Comparison of ENCODE assay signal across 8 mouse cellular contexts in the genomic region with DNA sequence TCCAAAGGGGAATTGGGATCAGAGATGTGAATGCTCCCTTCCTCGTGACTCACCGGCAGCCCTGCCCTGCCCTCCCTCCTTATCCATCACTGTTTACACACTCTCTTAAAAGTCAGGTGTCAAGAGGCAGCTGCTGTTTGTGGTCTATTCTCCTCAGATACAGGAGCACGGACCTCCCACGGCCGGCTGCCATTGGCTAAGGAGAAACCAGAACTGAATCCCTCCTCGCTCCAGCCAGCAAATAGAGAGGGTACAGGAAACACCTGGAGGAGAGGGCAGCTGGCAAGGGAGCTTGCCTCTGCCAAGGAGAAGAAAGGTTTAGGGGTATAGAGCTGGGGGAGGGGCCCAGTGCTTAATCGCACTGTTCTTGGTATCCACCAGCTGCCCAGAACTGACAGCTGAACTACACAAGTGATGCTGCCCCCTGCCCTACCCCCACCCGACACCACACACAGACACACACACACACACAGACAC. TPM values are rescaled to one million over a fixed set of nuclear protein-coding genes. Genes with fewer than 3 reads are reported as not detected.
DNase-seq lines count a peak whose midpoint lies in the region; ATAC-seq and TF ChIP-seq lines count a peak whose summit lies in the region.
"Had no signal": no experiment of that assay in that cellular context is flagged by ENCODE, and none has a peak within 500 bp of the region (broad histone marks: within the 10 kb centered on the region; RNA-seq: fewer than 3 reads in every experiment).

No protein-coding gene starts in this region.

- no peaks in the 10 kb centered on the region for H3K9me3 ChIP-seq in heart, embryonic 15.5 days (replicated peaks)

- no peak overlapping the region for H3K9ac ChIP-seq in heart, embryonic 15.5 days

- no peaks in the 10 kb centered on the region for H3K27me3 ChIP-seq in C2C12 (ENCODE audit: control insufficient read depth, insufficient read depth, insufficient read length)
- no peaks in the 10 kb centered on the region for H3K27me3 ChIP-seq in heart, embryonic 15.5 days

- no peak overlapping the region for H3ac ChIP-seq in C2C12 (ENCODE audit: control insufficient read depth, insufficient read length, low read depth)

- H3K4me2 ChIP-seq in heart, embryonic 15.5 days, result no peak overlapping the region

- no peaks in the 10 kb centered on the region for H3K79me3 ChIP-seq in C2C12 (ENCODE audit: low read depth)

- TF ChIP-seq CTCF in C2C12 (IDR thresholded peaks at IDR 0.05; ENCODE audit: control insufficient read depth, insufficient read depth, insufficient read length), result no peak

- WGBS in heart, embryonic 15.5 days, result 5% methylated on average over 8 of the region's 8 CpGs

- ATAC-seq in heart, embryonic 15.5 days (replicated peaks; ENCODE audit: insufficient number of reproducible peaks, insufficient read depth, low FRiP score, low read depth), result peak; percentile 40
- ATAC-seq in megakaryocyte progenitor cell, adult 5-6 weeks (replicated peaks; ENCODE audit: poor library complexity), result peak; percentile 51

- H3K4me1 ChIP-seq in heart, embryonic 15.5 days (replicated peaks), result peaks cover 52% of the 10 kb centered on the region

- peak overlapping the region; percentile 45; the same call in 1 of the 2 replicates for H3K27ac ChIP-seq in heart, embryonic 15.5 days

- H3K79me2 ChIP-seq in C2C12 (ENCODE audit: control insufficient read depth, insufficient read depth), result no peaks in the 10 kb centered on the region

- peak; percentile 36 for DNase-seq in NIH3T3 (ENCODE audit: low read depth)
- DNase-seq in kidney, postnatal 25 days, result peak; percentile 60 to 85
- DNase-seq in thymus, postnatal 14 days, result peak; percentile 91
- DNase-seq in urinary bladder, postnatal 25 days (ENCODE audit: low spot score), result no peak

- H3K4me3 ChIP-seq in C2C12 (ENCODE audit: insufficient read depth, poor library complexity, severe bottlenecking), result no peak overlapping the region
- no peak overlapping the region for H3K4me3 ChIP-seq in heart, embryonic 15.5 days
- H3K4me3 ChIP-seq: erythroblast, embryonic 14.5 days had no signal

- no peaks in the 10 kb centered on the region for H3K36me3 ChIP-seq in C2C12 (ENCODE audit: control insufficient read depth, insufficient read depth)
- no peaks in the 10 kb centered on the region for H3K36me3 ChIP-seq in heart, embryonic 15.5 days

TF ChIP-seq in C2C12, 6 proteins besides CTCF, POLR2A, EP300 and RAD21:
- TF ChIP-seq MYOD1 (IDR thresholded peaks at IDR 0.05; ENCODE audit: control insufficient read depth, insufficient read length, low read depth) (peak; percentile 50), FOSL1 (IDR thresholded peaks at IDR 0.05; ENCODE audit: insufficient read depth, low read length, poor library complexity, severe bottlenecking) (no peak)
TF ChIP-seq in C2C12: peak in this region for 1.

RNA-seq across cellular contexts. Expression of a gene that starts 11.7 kb away (rescaled TPM):
- 10.2 TPM for polyA plus RNA-seq in C2C12 (2012; fragmentation: generic; extraction: Trizol)
- 36.9 and 45.4 TPM in 2 replicates for polyA plus RNA-seq in heart, embryonic 15.5 days (2015; fragmentation: Nextera tagmentation; extraction: Ambion mirVana)
- total RNA-seq in megakaryocyte progenitor cell, adult 5-6 weeks (2015), result 14.2 and 22.2 TPM in 2 replicates
- total RNA-seq in megakaryocyte progenitor cell, adult 5-6 weeks (2017), result 38.7 and 47.8 TPM in 2 replicates

RNA-seq across cellular contexts. Expression of a gene that starts 30.1 kb away (rescaled TPM):
- 0.53 TPM for polyA plus RNA-seq in C2C12 (2012; fragmentation: generic; extraction: Trizol)
- polyA plus RNA-seq in heart, embryonic 15.5 days (2015; fragmentation: Nextera tagmentation; extraction: Ambion mirVana), result 23.3 and 32.3 TPM in 2 replicates
- total RNA-seq in megakaryocyte progenitor cell, adult 5-6 weeks (2015), result not detected in 2 replicates
- not detected in 2 replicates for total RNA-seq in megakaryocyte progenitor cell, adult 5-6 weeks (2017)
- polyA plus RNA-seq: erythroblast, embryonic 14.5 days had no signal

RNA-seq across cellular contexts. Expression of a gene that starts 43.9 kb away (rescaled TPM):
- 0.02 TPM for polyA plus RNA-seq in C2C12 (2012; fragmentation: generic; extraction: Trizol)
- 0.42 TPM in 2 replicates for polyA plus RNA-seq in heart, embryonic 15.5 days (2015; fragmentation: Nextera tagmentation; extraction: Ambion mirVana)
- total RNA-seq in megakaryocyte progenitor cell, adult 5-6 weeks (2015), result 1.3 and 2.3 TPM in 2 replicates
- total RNA-seq in megakaryocyte progenitor cell, adult 5-6 weeks (2017), result 0.74 and 1.8 TPM in 2 replicates
- polyA plus RNA-seq: erythroblast, embryonic 14.5 days had no signal

Comparison
In these comparisons a context has a peak if more than half of its experiments do, and no peak if none do; other contexts are left out.
1. RNA of a gene that starts 30.1 kb away (polyA plus RNA-seq): 23.3 to 32.3 TPM in heart, embryonic 15.5 days; 0.53 TPM in C2C12 (single experiment); every median in the first group is over 10 times any median in the second.